Mouse (Mus musculus): ENCODE measurements around the gene Rictor.

DNA sequence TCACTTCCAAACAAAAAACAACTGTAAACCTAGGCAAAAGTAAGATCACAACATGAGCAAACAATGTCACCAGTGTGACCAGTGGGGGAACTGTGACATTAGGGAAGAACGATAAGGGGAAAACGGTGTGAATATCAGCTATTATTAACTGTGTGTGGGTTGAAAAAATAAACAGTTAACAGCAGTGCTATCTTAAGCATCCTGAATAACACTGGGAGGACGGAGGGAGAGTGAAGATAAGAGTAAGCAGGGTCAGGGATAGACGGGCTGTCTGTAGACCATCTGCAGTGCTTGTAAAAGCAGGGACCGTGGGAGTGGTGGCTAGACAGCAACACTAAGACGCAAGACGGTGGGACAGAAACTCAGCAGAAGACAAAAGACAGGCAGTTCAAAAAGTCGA, 35.5 kb downstream of the Rictor start:
- TF ChIP-seq CTCF (IDR thresholded peaks at IDR 0.05; ENCODE audit: borderline replicate concordance, insufficient read depth, low read depth, low read length) = no peak
- TF ChIP-seq POLR2A (IDR thresholded peaks at IDR 0.05; ENCODE audit: borderline replicate concordance, insufficient read depth, low read length) = no peak
